Mouse (Mus musculus) cerebellum, adult 18-20 months (tissue): ENCODE measurements around the gene Dhx34.

ENCODE experiments used
- DNase-seq, 2 experiments: peaks; one replicate each; pipeline ENCODE4 v3.0.0; 2021

Gene Dhx34

DNA sequence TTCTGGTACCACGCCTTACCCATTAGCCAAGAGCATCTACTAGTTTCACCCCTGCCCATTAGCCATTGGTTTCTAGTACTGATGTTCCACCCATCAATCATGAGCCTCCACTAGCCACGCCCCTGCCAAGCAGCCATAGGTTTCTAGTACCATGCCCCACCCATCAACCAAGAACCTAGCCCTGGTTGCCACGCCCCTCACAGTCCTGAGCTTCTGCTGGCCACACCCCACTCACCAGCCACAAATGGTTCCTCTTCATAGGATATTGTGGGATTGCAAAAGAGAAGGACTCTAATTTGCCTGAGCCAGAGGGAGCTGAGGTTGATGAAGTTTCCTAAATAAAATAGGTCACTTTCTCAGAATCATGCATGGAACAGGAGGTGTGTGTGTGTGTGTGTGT is 61.1 kb downstream of the Dhx34 start:
- DNase-seq: peak; percentile 41

DNA sequence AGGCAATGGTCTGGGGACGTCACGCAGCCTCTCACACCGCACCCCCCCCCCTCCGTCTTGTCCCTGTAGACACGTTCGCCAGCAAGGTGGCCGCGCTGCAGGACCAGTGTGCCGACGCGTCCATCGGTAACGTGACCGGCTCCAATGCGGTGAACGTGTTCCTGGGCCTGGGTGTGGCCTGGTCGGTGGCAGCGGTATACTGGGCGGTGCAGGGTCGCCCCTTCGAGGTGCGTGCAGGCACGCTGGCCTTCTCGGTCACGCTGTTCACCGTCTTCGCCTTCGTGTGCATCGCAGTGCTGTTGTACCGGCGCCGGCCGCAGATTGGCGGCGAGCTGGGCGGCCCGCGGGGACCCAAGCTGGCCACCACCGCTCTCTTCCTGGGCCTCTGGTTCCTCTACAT is 63.1 kb downstream of the Dhx34 start:
- peak; percentile 42 to 45 for DNase-seq

DNA sequence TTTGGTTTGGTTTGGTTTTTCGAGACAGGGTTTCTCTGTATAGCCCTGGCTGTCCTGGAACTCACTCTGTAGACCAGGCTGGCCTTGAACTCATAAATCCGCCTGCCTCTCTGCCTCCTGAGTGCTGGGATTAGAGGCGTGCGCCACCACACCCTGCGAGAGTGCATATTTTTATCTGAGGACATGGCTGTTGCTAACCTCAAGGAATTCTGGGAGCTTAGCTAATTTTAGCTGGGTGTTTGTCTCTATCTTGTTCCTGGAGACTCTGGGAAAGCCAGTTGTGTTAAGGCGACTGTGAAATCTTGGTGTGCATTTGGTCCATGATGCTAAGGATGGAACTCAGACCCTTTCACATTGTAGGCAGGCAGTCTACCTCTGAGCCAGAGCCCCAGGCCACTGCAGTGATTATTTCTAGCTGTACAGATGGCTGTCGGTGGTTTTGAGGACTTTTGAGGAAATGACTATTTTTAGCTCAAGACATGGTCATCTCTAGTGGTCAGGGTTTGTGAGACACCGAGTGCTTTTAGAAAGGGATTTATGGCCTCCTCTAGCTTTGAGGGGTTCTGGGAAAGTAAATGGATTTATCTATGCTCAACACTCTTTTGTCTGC is 65.6 kb downstream of the Dhx34 start:
- DNase-seq: no peak

DNA sequence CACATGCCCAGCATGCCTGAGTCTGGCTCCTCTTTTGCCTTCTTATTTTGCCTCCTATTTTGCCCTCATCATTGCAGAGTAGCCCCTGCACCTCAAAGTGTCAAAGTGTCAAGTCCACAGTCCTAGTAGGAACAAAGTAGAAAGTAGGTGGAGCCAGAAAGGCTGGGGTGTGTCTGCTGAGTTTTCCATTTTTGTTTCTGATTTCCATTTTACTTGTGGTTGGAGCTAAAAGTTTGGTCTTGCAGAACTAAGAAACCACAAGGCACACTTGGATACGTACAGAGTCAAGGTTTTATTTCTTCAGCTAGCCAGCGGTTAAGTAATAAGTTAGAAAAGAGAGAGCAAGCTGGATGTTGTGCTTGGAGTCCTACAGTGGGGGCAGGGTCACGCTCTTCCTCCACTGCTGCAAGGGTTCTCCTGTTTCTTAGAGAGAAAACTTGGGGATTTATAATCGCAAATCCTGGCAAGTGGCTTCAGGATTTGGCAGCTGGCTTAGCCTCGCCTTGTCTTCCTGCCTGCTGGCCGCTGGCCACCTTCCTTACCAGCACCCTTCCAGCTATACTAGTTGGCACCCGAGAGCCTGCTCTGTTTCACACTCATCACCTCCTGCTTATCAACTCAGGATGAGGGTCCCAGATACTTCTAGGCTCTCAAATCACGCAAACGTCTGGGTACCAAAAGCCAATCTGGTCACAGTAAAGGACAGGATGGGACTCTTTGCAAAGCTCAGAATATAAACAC is 66.5 kb downstream of the Dhx34 start:
- DNase-seq: peak; percentile 61 to 67

DNA sequence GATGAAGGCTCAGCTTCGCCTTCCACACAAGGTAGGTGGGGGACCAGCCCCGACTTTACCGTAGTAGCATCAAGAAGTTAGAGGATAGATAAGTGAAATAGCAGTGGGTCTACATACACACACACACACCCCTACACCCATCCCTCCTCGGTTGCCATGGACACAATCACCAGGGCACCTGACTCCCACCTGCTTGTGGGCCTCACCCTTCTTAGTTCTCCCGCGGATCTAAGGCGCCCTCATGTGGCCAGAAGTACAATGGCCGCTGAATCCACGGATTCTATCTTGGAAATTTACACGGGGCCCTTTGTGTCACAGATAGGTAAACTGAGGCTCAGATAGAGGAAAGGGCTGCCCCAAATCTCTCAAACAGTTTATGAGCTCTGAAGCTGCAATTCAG is 68.3 kb downstream of the Dhx34 start:
- DNase-seq: peak; percentile 77 to 83

DNA sequence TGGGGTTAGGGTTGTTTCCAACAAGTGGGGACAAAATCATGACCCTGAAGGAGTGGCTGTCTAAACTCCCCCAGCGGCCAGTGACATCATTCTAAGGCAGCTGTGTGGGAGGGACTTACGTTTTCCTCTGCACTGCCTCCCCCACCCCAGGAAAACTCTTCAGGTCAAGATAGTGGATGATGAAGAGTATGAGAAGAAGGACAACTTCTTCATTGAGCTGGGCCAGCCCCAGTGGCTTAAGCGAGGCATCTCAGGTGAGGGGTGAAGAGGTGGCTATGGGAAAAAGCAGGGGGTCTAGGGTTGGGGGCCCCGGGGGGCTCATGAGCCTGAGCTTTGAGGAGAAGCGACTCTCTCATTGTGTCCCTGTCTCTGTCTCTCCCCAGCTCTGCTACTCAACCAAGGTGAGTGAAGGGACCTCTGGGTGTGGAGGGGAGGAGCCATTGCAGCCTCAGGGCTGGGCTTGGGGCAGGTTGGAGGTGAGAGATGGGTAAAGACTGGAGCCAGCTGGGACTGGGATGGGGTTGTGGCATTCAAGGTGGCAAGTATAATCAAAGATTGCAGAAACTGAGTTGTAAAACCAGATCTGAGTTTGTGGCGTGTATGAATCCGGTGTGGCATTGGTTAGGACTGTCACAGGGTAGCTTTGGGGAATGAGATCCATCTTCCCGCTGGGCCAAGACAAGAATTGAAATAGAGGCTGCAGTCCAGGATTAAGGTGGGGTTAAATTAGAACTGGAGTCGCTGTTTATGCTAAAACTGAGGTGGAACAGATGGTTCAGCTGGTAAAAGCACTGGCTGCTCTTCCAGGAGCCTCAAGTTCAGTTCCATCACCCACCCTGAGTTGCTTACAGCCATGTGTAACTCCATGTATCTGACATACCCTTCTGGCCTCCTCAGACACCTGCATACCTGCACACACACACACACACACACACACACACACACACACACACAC is 71.4 kb downstream of the Dhx34 start:
- no peak for DNase-seq

DNA sequence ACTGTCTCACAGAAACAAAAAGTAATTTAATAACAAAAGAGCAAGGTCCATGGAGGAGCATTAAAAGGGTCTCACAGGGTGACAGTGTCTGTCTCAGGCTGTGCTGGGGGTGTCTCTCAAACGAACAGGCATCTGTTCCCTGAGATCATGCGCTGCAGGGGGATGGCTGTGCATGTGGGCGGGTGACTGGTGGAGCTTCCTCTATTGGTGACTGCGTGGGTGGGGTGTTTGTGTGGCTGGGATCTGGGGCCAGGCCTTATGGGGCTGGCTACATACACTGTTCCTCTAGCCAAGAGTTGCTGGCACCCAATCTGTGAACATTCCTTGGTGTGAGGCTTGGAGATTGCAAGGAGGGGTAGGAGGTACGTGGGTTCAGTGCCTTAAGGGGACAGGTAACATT is 72.6 kb downstream of the Dhx34 start:
- peak; percentile 90 to 96 for DNase-seq

DNA sequence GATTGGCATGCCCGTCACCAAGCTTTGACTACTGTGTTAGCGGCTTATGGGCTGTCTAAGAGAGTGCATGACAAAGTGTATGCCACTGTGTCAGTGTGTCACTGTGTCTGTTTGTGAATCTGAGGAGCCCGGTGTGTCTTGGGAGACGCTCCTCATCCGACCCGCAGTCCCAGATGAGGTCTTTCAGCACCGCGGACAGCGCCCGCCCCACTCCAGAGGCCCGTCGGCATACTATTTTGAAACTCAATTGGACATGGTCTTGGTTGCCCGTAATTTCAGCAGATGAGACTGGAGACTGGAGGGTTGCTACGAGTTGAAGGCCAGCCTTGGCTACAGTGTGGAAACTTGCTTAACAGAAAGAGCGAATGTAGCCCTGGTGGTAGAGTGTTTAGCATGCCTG is 74.2 kb downstream of the Dhx34 start:
- DNase-seq: no peak
